Mouse (Mus musculus) forebrain, embryonic 13.5 days (tissue): ENCODE data around the gene Dop1a. TPM values are rescaled to one million over a fixed set of nuclear protein-coding genes. Genes with fewer than 3 reads are reported as not detected.

Experiments used
- ATAC-seq: fragments of 200-750 bp; cut with Nextera tagmentation; 2 replicates; pipeline ENCODE4 v1.8.0; 2017
- H3K27ac ChIP-seq: fragments of 300-500 bp; sonication (generic); 2 replicates; pipeline ENCODE4 v1.5.1; 2015; ENCODE audit warnings: inconsistent platforms, mild to moderate bottlenecking, moderate library complexity
- H3K27me3 ChIP-seq: fragments of 300-500 bp; sonication (generic); 2 replicates; pipeline ENCODE4 v1.6.1; 2015; ENCODE audit warnings: mild to moderate bottlenecking, inconsistent platforms
- H3K36me3 ChIP-seq: fragments of 300-500 bp; sonication (generic); 2 replicates; pipeline ENCODE4 v1.6.1; 2015; ENCODE audit warnings: mild to moderate bottlenecking, inconsistent platforms; ENCODE audit not compliant: poor library complexity, severe bottlenecking
- H3K4me1 ChIP-seq: fragments of 300-500 bp; sonication (generic); 2 replicates; pipeline ENCODE4 v1.6.1; 2015; ENCODE audit warnings: inconsistent platforms
- H3K4me2 ChIP-seq: fragments of 300-500 bp; sonication (generic); 2 replicates; pipeline ENCODE4 v1.6.1; 2015; ENCODE audit warnings: inconsistent platforms, mild to moderate bottlenecking, moderate library complexity
- H3K4me3 ChIP-seq: fragments of 300-500 bp; sonication (generic); 2 replicates; pipeline ENCODE4 v1.5.1; 2015; ENCODE audit warnings: mild to moderate bottlenecking, inconsistent platforms
- H3K9ac ChIP-seq: fragments of 300-500 bp; sonication (generic); 2 replicates; pipeline ENCODE4 v1.6.1; 2015; ENCODE audit warnings: mild to moderate bottlenecking, inconsistent platforms
- H3K9me3 ChIP-seq: fragments of 300-500 bp; sonication (generic); replicated peaks from 2 replicates; pipeline ENCODE4 v1.6.1; 2016; ENCODE audit warnings: inconsistent platforms
- WGBS: fragments of 180-500 bp; shearing (Covaris S2); methylation state at CpG from one replicate; pipeline ENCODE4 v1.1.7; 2015; 5-methylcytosine and 5-hydroxymethylcytosine counted together
- polyA plus RNA-seq: library from polyadenylated mRNA; unstranded; fragments of >200 nt; fragmentation: Nextera tagmentation; extraction: Ambion mirVana; gene quantifications from 2 replicates; pipeline ENCODE4 v1.2.1, GENCODE M21; 2015

Dop1a gene
- polyA plus RNA-seq, 1 experiment from 2014 or later, result 24.4 TPM

DNA sequence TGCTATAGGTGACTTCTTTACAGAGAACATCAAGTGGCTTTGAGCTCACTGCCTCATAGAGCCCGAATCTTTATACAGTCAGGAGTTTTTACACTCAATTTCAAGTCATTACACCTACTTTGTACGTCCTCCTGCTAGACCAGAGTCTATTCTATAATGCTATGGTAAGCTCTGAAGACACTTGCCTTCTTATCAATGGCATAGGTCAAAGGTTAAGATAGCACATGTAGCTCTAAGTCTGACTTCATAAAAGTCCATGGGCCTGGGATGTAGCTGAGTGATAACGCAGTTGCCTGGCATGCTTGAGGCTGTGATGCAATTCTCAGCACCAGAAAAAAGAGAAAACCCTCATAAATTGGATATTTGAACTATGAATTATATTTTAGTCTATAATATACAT lies 47.4 kb downstream of the Dop1a start:
- Histone ChIP-seq H3K9ac (no peak overlapping the region), H3K27ac (no peak overlapping the region), H3K27me3 (no peaks in the 10 kb centered on the region), H3K4me2 (no peak overlapping the region), H3K4me3 (no peak overlapping the region), H3K9me3 (no peaks in the 10 kb centered on the region), H3K4me1 (no peaks in the 10 kb centered on the region), H3K36me3 (peaks cover 46% of the 10 kb centered on the region)
- ATAC-seq, result no peak
- 86% methylated on average over 3 of the region's 3 CpGs for WGBS

DNA sequence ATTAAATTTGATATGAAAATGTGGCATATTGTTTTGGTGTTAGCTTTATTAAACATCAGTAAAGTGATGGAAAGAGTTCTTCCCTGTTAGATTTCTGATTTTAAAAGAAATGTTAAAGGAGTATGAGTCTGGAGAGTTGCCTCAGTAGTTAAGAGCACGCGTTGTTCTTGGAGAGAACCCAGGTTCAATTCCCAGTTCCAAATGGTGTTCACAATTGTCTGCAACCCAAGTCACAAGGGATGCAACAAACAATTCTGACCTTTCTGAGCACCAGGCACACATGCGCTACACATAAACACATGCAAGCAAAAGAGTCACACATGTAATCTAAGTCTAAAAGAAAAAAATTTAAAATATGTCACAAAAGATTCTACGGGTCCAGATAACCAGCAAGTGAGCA lies 47.8 kb downstream of the Dop1a start:
- no peak for ATAC-seq
- WGBS, result 93% methylated on average over 4 of the region's 4 CpGs
- peaks cover 47% of the 10 kb centered on the region for H3K36me3 ChIP-seq

DNA sequence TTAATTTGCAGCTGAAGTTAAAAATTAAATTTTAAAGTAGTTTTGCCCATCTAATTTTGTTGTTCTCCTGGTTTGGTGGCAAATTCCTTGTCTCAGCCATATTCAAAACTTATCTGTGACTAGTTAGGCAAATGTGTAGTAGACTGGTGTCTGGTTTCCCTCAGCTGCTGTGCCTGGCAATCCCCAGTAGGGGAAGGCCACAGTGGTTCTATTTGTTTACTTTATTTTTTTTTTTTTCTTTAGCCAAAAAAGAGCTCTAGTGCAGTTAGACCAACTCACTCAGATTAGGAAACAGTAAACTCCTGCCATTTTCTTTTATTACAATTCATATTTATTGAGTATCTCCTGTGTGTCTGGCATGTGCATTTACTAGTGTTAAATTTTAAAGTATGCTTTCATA lies 55.4 kb downstream of the Dop1a start:
- no peak overlapping the region for H3K27ac ChIP-seq
- H3K9me3 ChIP-seq, result no peaks in the 10 kb centered on the region
- no peak for ATAC-seq
- H3K36me3 ChIP-seq, result peaks cover 48% of the 10 kb centered on the region
- H3K9ac ChIP-seq, result no peak overlapping the region
- H3K4me2 ChIP-seq, result no peak overlapping the region
- H3K4me3 ChIP-seq, result no peak overlapping the region
- no peaks in the 10 kb centered on the region for H3K27me3 ChIP-seq
- H3K4me1 ChIP-seq, result no peaks in the 10 kb centered on the region

More for the DNA sequence above, 47.8 kb downstream of the Dop1a start:
- Histone ChIP-seq H3K9ac (no peak overlapping the region), H3K27me3 (no peaks in the 10 kb centered on the region), H3K27ac (no peak overlapping the region), H3K4me1 (no peaks in the 10 kb centered on the region), H3K4me3 (no peak overlapping the region), H3K4me2 (no peak overlapping the region), H3K9me3 (no peaks in the 10 kb centered on the region)

DNA sequence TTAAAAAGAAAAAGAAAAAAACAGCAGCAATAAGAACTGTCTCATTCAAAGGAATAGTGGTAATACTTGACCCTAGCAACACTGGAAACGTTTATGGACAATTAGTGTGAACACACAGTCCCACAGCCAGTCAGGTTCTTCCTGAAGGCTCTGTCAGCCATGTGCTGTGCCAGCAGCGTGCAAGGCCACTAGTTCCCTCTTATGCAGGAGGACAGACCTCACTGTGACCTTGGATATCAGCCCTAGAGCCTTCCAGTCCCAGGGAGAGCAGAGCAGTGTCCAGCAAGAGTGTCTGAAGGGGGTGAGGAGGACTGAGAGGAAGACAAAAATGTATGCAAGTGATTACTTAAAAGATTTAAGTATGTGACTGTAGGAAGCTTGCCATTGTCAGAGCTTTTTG lies 58.6 kb downstream of the Dop1a start:
- WGBS, result 59% methylated on average over 2 of the region's 2 CpGs
- Histone ChIP-seq H3K27ac (no peak overlapping the region), H3K4me3 (no peak overlapping the region), H3K4me1 (no peaks in the 10 kb centered on the region), H3K4me2 (no peak overlapping the region), H3K9me3 (no peaks in the 10 kb centered on the region), H3K27me3 (no peaks in the 10 kb centered on the region), H3K36me3 (peaks cover 35% of the 10 kb centered on the region), H3K9ac (no peak overlapping the region)
- ATAC-seq, result no peak

DNA sequence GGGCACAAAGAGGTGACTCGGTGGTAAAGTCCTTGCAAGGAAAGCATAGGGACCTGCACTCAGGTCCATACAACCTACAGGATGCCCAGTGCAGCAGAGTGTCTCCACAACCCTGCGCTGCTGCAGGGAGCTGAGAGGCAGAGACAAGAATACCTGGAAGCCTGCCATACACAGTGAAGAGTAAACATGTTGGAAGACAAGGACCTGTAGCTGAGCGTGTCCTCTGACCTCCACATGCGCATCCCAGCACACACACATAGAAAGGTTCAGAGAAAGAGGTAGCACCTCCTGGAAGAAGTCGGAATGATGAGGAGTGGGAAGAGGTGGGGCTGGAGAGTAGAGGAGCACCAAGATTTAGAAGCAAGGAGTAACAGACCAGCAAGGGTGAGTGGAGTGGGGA lies 67.1 kb downstream of the Dop1a start:
- H3K27me3 ChIP-seq, result no peaks in the 10 kb centered on the region
- no peak for ATAC-seq
- H3K36me3 ChIP-seq, result peaks cover 29% of the 10 kb centered on the region
- no peaks in the 10 kb centered on the region for H3K4me1 ChIP-seq
- no peak overlapping the region for H3K4me3 ChIP-seq
- 88% methylated on average over 5 of the region's 5 CpGs for WGBS
- H3K27ac ChIP-seq, result no peak overlapping the region
- no peak overlapping the region for H3K4me2 ChIP-seq
- H3K9me3 ChIP-seq, result no peaks in the 10 kb centered on the region
- no peak overlapping the region for H3K9ac ChIP-seq

DNA sequence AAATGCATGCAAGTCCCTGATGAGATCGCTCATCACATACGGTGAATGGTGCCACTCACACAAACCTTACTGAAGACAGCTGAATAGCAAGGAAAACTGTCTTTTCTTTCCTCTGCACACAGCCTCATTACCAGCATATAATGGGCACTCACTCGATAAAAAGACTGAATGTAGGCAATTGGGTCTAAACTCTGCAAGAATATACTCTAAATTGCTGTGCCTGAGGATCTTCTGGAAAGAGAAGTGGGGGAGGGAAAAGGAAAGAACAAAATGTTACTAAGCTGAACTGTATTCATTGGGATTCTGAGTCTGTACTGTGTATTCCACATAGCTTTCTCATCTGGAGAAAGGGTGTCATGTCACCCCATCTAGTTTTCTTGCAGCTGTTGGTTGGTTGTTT lies 76.5 kb downstream of the Dop1a start:
- Histone ChIP-seq H3K27me3 (no peaks in the 10 kb centered on the region), H3K27ac (peak overlapping the region; percentile 48; the same call in 1 of the 2 replicates), H3K9me3 (no peaks in the 10 kb centered on the region), H3K36me3 (peaks cover 58% of the 10 kb centered on the region), H3K4me3 (no peak overlapping the region), H3K4me2 (no peak overlapping the region), H3K4me1 (peaks cover 12% of the 10 kb centered on the region; the same call in 1 of the 2 replicates), H3K9ac (no peak overlapping the region)
- WGBS, result 19% methylated on average over 3 of the region's 3 CpGs
- ATAC-seq, result peak; percentile 61

DNA sequence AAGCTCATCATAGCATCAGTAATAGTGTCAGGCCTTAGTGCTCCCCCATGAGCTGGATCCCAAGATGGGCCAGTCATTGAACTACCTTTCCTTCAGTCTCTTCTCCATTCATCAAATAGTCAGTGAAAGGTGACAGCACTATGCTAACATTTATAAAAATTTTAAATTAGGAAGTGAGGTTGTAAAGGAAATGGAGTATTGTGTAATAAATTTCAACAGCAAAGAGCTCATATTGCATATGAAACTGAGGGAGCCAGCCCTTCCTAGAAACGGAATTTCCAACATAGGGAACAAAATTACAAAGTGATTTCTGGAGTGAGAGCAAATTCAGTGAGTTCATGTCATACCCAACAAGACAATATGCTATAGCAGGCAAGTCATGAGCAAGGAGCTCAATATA lies 77.6 kb downstream of the Dop1a start:
- WGBS, result 78% methylated on average over 1 of the region's 1 CpGs
- ATAC-seq, result no peak
- peaks cover 12% of the 10 kb centered on the region; the same call in 1 of the 2 replicates for H3K4me1 ChIP-seq
- peaks cover 67% of the 10 kb centered on the region for H3K36me3 ChIP-seq
- no peaks in the 10 kb centered on the region for H3K9me3 ChIP-seq
- H3K27ac ChIP-seq, result 0 out of 2 replicates have a peak overlapping the region, but pooled peaks have one; percentile 15
- H3K27me3 ChIP-seq, result no peaks in the 10 kb centered on the region
- no peak overlapping the region for H3K4me2 ChIP-seq
- H3K4me3 ChIP-seq, result no peak overlapping the region
- H3K9ac ChIP-seq, result no peak overlapping the region

DNA sequence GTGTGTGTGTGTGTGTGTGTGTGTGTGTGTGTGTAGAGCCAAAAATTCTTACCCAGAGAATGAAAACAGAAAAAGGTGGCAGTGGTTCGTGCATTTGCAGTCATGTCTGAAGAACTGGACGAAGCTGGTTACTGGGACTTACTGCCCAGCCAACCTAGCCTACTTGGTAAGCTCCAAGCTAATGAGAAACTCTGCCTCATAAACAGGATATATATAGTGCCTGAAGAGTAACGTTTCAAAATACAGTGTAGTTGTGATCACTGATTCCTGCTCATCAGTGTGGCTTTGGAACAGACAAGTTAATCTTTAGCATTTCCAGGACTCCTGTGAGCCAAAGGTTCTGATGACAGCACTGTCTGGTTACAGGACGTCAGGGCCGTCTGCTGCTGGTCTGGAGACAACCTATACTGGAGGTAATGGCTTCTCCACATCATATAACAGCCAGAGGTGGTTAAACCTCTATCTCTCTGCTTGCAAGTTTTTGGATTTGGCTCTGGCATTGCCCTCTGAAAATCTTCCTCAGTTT lies 82.7 kb downstream of the Dop1a start:
- H3K4me2 ChIP-seq, result no peak overlapping the region
- ATAC-seq, result no peak
- no peak overlapping the region for H3K4me3 ChIP-seq
- WGBS, result 88% methylated on average over 5 of the region's 5 CpGs
- no peak overlapping the region for H3K9ac ChIP-seq
- no peak overlapping the region for H3K27ac ChIP-seq
- H3K36me3 ChIP-seq, result peaks cover 71% of the 10 kb centered on the region
- no peaks in the 10 kb centered on the region for H3K9me3 ChIP-seq
- no peaks in the 10 kb centered on the region for H3K4me1 ChIP-seq
- no peaks in the 10 kb centered on the region for H3K27me3 ChIP-seq

DNA sequence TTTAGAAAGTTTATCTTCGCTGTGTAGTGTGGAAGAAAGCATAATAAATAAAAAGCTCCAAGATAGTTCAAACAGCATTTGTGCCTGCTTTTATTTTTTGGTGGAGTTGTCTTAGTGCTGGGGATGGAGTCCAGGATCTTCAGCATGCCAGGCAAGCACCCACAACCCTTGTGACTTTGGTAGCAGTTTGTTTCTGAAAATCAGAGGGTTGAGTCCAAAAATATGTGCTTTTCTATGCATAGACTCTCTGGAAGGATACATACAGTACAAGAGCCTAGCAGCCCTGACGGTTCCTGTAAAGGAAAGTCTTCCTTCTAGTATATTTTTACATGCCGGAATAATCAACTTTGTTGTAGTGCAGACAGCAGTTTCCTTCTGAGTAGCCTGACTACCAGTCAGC lies 83.8 kb downstream of the Dop1a start:
- no peak overlapping the region for H3K27ac ChIP-seq
- no peaks in the 10 kb centered on the region for H3K9me3 ChIP-seq
- H3K36me3 ChIP-seq, result peaks cover 70% of the 10 kb centered on the region
- WGBS, result 93% methylated on average over 3 of the region's 3 CpGs
- no peak overlapping the region for H3K9ac ChIP-seq
- H3K27me3 ChIP-seq, result no peaks in the 10 kb centered on the region
- H3K4me3 ChIP-seq, result no peak overlapping the region
- no peak for ATAC-seq
- H3K4me1 ChIP-seq, result no peaks in the 10 kb centered on the region
- no peak overlapping the region for H3K4me2 ChIP-seq

DNA sequence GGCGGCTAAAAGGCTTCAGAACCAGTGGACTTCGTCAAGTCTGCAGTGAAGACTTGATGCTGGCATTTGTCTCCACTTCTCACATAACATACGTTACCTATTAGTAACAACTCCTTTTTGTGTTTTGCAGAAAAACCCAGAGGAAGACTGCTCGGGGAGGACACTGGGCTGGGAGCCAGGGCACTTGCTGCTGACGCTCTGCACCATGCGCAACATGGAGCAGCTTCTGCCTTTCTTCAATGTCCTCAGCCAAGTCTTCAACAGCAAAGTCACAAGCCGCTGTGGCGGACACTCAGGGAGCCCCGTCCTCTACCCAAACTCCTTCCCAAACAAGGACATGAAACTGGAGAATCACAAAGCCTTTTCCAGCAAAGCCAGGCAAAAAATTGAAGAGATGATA lies 86.9 kb downstream of the Dop1a start:
- H3K27me3 ChIP-seq, result no peaks in the 10 kb centered on the region
- no peak overlapping the region for H3K4me2 ChIP-seq
- ATAC-seq, result no peak
- H3K9ac ChIP-seq, result no peak overlapping the region
- no peaks in the 10 kb centered on the region for H3K9me3 ChIP-seq
- no peak overlapping the region for H3K4me3 ChIP-seq
- no peak overlapping the region for H3K27ac ChIP-seq
- H3K4me1 ChIP-seq, result no peaks in the 10 kb centered on the region
- WGBS, result 89% methylated on average over 9 of the region's 9 CpGs
- peaks cover 80% of the 10 kb centered on the region for H3K36me3 ChIP-seq

DNA sequence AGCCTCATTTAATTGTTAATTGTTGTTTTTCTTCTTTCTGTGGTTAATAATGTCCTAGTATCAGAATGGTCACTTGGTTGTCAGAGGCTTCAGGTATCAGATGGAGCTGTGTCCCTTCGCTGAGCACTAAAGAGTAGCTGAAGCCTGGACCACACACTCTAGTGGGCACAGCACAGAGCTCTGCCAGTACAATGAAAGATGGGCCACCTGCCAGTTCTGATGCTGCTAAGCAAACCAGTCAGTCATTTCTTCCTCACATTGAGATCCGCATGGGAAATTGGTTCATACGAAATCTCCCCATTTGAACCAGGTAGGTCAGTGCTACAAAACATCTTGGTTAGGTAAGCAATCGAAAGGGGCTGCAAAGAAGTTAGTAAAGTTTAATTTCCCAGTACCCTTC lies 87.7 kb downstream of the Dop1a start:
- Histone ChIP-seq H3K4me3 (no peak overlapping the region), H3K9me3 (no peaks in the 10 kb centered on the region), H3K27ac (no peak overlapping the region), H3K27me3 (no peaks in the 10 kb centered on the region), H3K9ac (no peak overlapping the region), H3K36me3 (peaks cover 82% of the 10 kb centered on the region), H3K4me1 (no peaks in the 10 kb centered on the region), H3K4me2 (no peak overlapping the region)
- WGBS, result 93% methylated on average over 4 of the region's 4 CpGs
- ATAC-seq, result no peak

DNA sequence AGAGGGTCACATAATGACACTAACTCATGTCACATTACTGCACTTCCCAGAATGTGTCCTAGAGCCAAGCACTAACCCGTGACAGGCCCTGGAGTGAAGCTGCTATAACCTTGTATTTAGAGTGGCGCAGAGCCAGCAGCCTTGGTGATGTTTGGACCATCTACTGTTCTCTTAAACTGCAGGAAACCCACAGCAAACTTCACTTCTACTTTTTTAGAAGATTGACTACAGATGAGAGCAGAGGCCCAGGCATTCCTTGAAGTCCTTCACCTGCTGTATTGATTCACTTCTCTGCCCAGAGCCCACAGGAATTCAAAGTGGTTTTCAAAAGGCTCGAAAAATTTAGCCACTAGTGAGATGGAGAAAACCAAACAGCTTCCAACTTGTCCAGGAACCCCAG lies 93.6 kb downstream of the Dop1a start:
- Histone ChIP-seq H3K9me3 (no peaks in the 10 kb centered on the region), H3K4me1 (no peaks in the 10 kb centered on the region), H3K9ac (no peak overlapping the region), H3K27ac (no peak overlapping the region), H3K4me3 (no peak overlapping the region), H3K4me2 (no peak overlapping the region), H3K36me3 (peaks cover 87% of the 10 kb centered on the region), H3K27me3 (no peaks in the 10 kb centered on the region)
- ATAC-seq, result no peak
- WGBS, result 91% methylated on average over 3 of the region's 3 CpGs

DNA sequence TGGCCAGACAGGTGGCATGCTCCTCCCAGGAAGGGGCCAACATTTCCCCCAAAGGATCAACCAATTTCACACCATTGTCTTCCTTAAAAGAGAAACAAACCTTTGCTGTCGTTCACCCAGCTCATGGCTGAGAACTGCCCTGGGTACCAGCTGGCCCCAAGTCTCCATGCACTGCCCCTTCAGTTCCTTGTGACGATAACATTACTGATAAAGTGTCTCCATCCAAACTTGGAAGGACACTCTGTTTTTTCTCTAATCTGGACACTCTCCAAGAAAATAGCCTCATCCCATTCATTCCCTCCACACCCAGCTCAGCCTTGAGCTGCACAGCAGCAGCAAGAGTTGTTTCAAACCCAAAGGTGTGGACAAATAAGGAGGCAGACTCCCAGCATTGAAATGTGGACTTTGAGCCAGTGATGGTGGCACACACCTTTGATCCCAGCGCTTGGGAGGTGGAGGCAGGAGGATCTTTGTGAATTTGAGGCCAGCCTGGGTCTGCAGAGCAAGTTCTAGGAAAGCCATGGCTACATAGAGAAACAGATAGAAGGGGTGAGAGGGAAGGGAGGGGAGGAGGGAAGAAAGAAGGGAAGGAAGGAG lies 102.5 kb downstream of the Dop1a start:
- Histone ChIP-seq H3K27me3 (no peaks in the 10 kb centered on the region), H3K4me1 (peaks cover 16% of the 10 kb centered on the region), H3K4me3 (no peak overlapping the region), H3K36me3 (peaks cover 37% of the 10 kb centered on the region), H3K27ac (no peak overlapping the region), H3K9me3 (no peaks in the 10 kb centered on the region), H3K4me2 (no peak overlapping the region), H3K9ac (no peak overlapping the region)
- 87% methylated on average over 3 of the region's 3 CpGs for WGBS
- no peak for ATAC-seq
